Mouse (Mus musculus) intestine, embryonic 14.5 days (tissue): ENCODE data around the gene Mrpl9. TPM values are rescaled to one million over a fixed set of nuclear protein-coding genes. Genes with fewer than 3 reads are reported as not detected.
A peak's percentile ranks its signal among the peaks of the same experiment; 100 is the strongest.

Experiments used
- ATAC-seq: fragments of 200-750 bp; cut with Nextera tagmentation; replicated peaks from 2 replicates; pipeline ENCODE4 v1.8.0; 2017; ENCODE audit warnings: low read depth, moderate number of reproducible peaks, moderate TSS enrichment, moderate library complexity; ENCODE audit not compliant: low FRiP score, low TSS enrichment
- DNase-seq: peaks from one replicate; pipeline ENCODE4 v3.0.0-alpha.2; 2018; ENCODE audit warnings: low spot score
- H3K27ac ChIP-seq: fragments of 300-500 bp; sonication (generic); 2 replicates; pipeline ENCODE4 v1.5.1; 2014; ENCODE audit warnings: low read depth, mild to moderate bottlenecking, control low read depth
- H3K27me3 ChIP-seq: fragments of 300-500 bp; sonication (generic); replicated peaks from 2 replicates; pipeline ENCODE4 v1.6.1; 2014; ENCODE audit warnings: low read length, control low read depth; ENCODE audit not compliant: control insufficient read depth, insufficient read depth
- H3K36me3 ChIP-seq: fragments of 300-500 bp; sonication (generic); 2 replicates; pipeline ENCODE4 v1.6.1; 2014; ENCODE audit warnings: low read length, control low read depth; ENCODE audit not compliant: control insufficient read depth, insufficient read depth
- H3K4me1 ChIP-seq: fragments of 300-500 bp; sonication (generic); replicated peaks from 2 replicates; pipeline ENCODE4 v1.6.1; 2014; ENCODE audit warnings: low read length, control low read depth, mixed read lengths; ENCODE audit not compliant: control insufficient read depth, insufficient read depth
- H3K4me2 ChIP-seq: fragments of 300-500 bp; sonication (generic); 2 replicates; pipeline ENCODE4 v1.6.1; 2014; ENCODE audit warnings: low read length
- H3K4me3 ChIP-seq: fragments of 300-500 bp; sonication (generic); 2 replicates; pipeline ENCODE4 v1.5.1; 2014; ENCODE audit warnings: low read depth, low read length, control low read depth, mixed read lengths
- H3K9ac ChIP-seq: fragments of 300-500 bp; sonication (generic); 2 replicates; pipeline ENCODE4 v1.6.1; 2014; ENCODE audit warnings: mild to moderate bottlenecking, low read length
- H3K9me3 ChIP-seq: fragments of 300-500 bp; sonication (generic); 2 replicates; pipeline ENCODE4 v1.6.1; 2016; ENCODE audit warnings: low read length, control low read depth; ENCODE audit not compliant: control insufficient read depth
- WGBS: fragments of 180-500 bp; shearing (Covaris S2); extraction: QIAGEN DNeasy Blood & Tissue Kit; methylation state at CpG from one replicate; pipeline ENCODE4 v1.1.7; 2014; 5-methylcytosine and 5-hydroxymethylcytosine counted together
- polyA plus RNA-seq: library from polyadenylated mRNA; unstranded; fragments of >200 nt; fragmentation: Nextera tagmentation; extraction: Ambion mirVana; gene quantifications from 2 replicates; pipeline ENCODE4 v1.2.1, GENCODE M21; 2014

Gene Mrpl9
- 73.2 and 76.2 TPM in 2 replicates for polyA plus RNA-seq

DNA sequence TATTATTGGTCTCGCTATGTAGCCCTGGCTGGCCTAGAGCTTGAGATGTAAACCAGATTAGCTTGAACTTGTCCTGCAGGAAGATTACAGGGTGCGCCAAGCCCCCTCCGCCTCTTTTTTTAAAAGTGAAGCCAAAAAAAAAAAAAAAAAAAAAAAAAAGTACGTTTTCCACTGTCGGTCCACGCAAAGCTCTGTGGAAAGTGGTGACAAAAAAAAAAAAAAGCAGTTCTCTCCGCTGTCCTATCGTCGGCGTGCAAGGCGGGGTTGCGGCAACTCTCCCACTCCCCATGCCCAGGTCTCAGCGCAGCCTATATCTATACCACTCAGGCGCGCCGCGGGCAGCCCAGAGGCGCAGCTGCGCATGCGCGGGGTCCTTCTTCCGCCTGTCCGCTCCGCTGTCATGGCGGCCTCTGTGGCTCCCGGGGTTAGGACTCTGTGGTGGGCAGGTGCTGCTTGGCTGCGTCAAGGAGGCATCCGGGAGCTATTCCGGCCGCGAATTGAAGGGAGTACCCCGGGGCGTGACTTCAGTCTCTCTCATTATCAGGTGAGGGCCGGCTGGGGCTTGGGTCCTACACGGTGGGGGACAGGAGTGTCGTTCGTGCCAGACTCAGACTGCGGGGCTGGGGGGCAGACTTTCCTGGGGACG, at the start of gene Mrpl9:
Gene Mrpl9, plus strand, starts transcription at position 368 of the 646 bp plus-strand sequence.
- peak; percentile 98 for ATAC-seq
- Histone ChIP-seq H3K4me3 (peak within 1 kb of the TSS; percentile 98), H3K27me3 (peaks cover 6% of the 10 kb centered on the region; the same call in 1 of the 2 replicates), H3K36me3 (peaks cover 35% of the 10 kb centered on the region), H3K27ac (peak within 1 kb of the TSS; percentile 43; the same call in 1 of the 2 replicates), H3K9ac (peak within 1 kb of the TSS; percentile 88), H3K9me3 (no peaks in the 10 kb centered on the region), H3K4me1 (peaks cover 7% of the 10 kb centered on the region), H3K4me2 (peak within 1 kb of the TSS; percentile 65)
- DNase-seq = peak; percentile 98
- WGBS = under 1% methylated on average over 39 of the region's 39 CpGs

DNA sequence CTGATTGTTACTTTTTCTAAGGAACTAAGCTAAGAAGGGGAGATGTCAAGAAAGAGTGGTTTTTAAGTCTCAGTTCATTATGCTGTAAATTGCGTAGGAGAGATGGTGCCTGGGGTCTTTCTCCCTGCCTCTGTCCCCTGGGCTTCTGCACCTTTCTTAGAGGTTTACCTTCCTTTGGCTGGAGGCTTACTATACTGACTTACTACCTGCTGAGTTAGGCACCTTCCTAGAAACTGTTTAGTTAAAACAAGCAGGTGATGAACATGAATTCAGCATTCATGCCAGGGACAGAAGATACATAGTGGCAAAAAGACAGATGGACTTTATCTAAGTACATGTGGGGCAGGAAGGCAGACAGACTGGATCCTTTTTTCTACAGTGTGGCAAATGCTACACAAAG, 46.8 kb upstream of the Mrpl9 start:
- Histone ChIP-seq H3K27ac (no peak overlapping the region), H3K4me2 (no peak overlapping the region), H3K4me3 (no peak overlapping the region), H3K27me3 (peaks cover 42% of the 10 kb centered on the region), H3K36me3 (no peaks in the 10 kb centered on the region), H3K9me3 (no peaks in the 10 kb centered on the region), H3K4me1 (0 out of 2 replicates have a peak, but pooled peaks cover 3% of the 10 kb centered on the region), H3K9ac (no peak overlapping the region)
- ATAC-seq (no peak), DNase-seq (no peak)
- WGBS = 90% methylated on average over 1 of the region's 1 CpGs

- Histone ChIP-seq H3K27me3 (peaks cover 47% of the 10 kb centered on the region), H3K36me3 (no peaks in the 10 kb centered on the region), H3K9me3 (no peaks in the 10 kb centered on the region), H3K4me2 (no peak overlapping the region), H3K4me3 (no peak overlapping the region), H3K9ac (no peak overlapping the region), H3K4me1 (0 out of 2 replicates have a peak, but pooled peaks cover 3% of the 10 kb centered on the region), H3K27ac (no peak overlapping the region)
- 80% methylated on average over 4 of the region's 4 CpGs for WGBS
- DNase-seq = no peak
- no peak for ATAC-seq
Observed at GRCm38 (mm10) chr3:94396851-94397250, 46.3 kb upstream of the Mrpl9 start.

- 72% methylated on average over 6 of the region's 6 CpGs for WGBS
- 0 out of 2 replicates have a peak within 1 kb of the TSS, but pooled peaks have one; percentile 3 for H3K9ac ChIP-seq
- ATAC-seq = no peak
- DNase-seq = no peak
- no peaks in the 10 kb centered on the region for H3K9me3 ChIP-seq
- H3K4me2 ChIP-seq = peak within 1 kb of the TSS; percentile 52
- H3K36me3 ChIP-seq = no peaks in the 10 kb centered on the region
- H3K27me3 ChIP-seq = peaks cover 50% of the 10 kb centered on the region
- H3K27ac ChIP-seq = no peak within 1 kb of the TSS
- H3K4me3 ChIP-seq = peak within 1 kb of the TSS; percentile 26
- H3K4me1 ChIP-seq = 0 out of 2 replicates have a peak, but pooled peaks cover 3% of the 10 kb centered on the region
Observed at GRCm38 (mm10) chr3:94398217-94398616, 44.9 kb upstream of the Mrpl9 start, which contains the start of gene Lingo4. TSS of gene Lingo4 (plus strand) at chr3:94398517.

DNA sequence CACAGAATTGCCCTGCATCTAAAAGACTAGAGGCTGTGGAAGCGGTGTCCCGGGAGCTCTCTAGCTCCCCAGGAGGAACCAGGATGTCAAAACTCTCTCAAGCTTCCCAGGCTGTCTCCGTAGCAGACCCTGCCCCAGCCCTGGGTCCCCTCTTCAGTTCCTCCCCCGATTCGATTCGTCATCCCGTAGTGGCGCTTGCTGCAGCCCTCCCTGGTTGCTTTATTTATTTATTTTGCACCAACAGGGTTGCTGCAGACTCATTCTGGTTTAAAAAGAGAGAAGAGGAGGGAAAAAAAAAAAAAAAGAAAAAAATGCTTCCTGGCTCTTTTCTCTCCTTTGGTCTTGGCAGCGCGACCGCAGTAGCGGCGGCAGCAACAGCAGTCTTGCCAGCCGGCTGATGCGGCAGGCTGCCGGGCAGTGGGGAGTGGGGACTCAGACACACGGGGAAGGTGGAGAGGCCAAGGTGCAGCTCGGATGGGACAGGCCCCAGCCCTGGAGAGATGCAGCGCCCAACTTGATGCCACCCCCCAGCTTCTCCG, 44.1 kb upstream of the Mrpl9 start:
- Histone ChIP-seq H3K4me1 (0 out of 2 replicates have a peak, but pooled peaks cover 3% of the 10 kb centered on the region), H3K9ac (0 out of 2 replicates have a peak overlapping the region, but pooled peaks have one; percentile 3), H3K9me3 (no peaks in the 10 kb centered on the region), H3K4me3 (peak overlapping the region; percentile 26), H3K27me3 (peaks cover 50% of the 10 kb centered on the region), H3K27ac (no peak overlapping the region), H3K4me2 (peak overlapping the region; percentile 52), H3K36me3 (no peaks in the 10 kb centered on the region)
- DNase-seq (no peak), ATAC-seq (no peak)
- WGBS = 1% methylated on average over 19 of the region's 20 CpGs

DNA sequence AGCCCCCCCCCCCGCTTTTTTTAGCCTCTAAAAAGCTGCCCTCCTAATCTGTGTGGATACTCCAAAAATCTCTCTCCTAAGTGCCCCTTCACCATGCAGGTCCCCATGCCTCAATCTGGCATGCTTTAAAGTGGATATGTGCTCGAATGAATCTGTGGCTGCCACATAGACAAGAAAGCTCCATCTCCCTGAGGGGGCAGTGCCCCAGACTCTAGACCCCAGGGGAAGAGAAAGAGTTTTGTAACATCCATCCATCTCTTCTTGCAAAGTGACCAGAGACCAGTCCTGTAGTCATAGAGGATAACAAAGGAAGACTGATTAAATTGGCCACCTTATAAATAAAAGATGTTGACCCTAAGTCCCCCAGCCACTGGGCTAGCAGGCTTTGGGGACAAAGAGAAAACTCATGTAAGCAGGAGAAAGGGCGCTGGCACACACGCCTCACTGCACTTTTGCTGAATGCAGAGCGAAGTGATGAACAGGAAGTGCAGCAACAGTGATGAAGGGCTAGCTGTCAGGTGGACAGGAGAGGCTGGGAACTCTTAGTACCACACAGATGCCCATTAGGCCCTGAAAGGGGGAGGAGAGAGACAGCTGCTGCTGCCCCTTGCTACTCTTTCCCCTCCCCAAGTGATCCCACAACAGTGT, 43.3 kb upstream of the Mrpl9 start:
- WGBS = 38% methylated on average over 5 of the region's 5 CpGs
- no peak for ATAC-seq

DNA sequence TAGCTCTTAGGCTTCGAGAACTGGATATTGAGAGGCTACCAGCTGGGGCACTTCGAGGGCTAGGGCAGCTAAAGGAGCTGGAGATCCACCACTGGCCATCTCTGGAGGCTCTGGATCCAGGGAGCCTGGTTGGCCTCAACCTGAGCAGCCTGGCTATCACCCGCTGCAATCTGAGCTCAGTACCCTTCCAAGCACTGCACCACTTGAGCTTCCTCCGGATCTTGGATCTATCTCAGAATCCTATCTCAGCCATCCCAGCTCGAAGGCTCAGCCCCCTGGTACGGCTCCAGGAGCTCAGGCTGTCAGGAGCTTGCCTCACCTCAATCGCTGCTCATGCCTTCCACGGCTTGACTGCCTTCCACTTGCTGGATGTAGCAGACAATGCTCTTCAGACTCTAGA, 40.7 kb upstream of the Mrpl9 start:
- WGBS = 62% methylated on average over 8 of the region's 8 CpGs
- no peak for DNase-seq

More for the DNA sequence above, 43.3 kb upstream of the Mrpl9 start:
- H3K9me3 ChIP-seq = no peaks in the 10 kb centered on the region
- no peaks in the 10 kb centered on the region for H3K36me3 ChIP-seq
- no peak overlapping the region for H3K4me3 ChIP-seq
- DNase-seq = no peak
- H3K4me2 ChIP-seq = no peak overlapping the region; the same call in 1 of the 2 replicates
- H3K9ac ChIP-seq = no peak overlapping the region
- H3K27ac ChIP-seq = no peak overlapping the region
- 0 out of 2 replicates have a peak, but pooled peaks cover 3% of the 10 kb centered on the region for H3K4me1 ChIP-seq
- H3K27me3 ChIP-seq = peaks cover 50% of the 10 kb centered on the region

DNA sequence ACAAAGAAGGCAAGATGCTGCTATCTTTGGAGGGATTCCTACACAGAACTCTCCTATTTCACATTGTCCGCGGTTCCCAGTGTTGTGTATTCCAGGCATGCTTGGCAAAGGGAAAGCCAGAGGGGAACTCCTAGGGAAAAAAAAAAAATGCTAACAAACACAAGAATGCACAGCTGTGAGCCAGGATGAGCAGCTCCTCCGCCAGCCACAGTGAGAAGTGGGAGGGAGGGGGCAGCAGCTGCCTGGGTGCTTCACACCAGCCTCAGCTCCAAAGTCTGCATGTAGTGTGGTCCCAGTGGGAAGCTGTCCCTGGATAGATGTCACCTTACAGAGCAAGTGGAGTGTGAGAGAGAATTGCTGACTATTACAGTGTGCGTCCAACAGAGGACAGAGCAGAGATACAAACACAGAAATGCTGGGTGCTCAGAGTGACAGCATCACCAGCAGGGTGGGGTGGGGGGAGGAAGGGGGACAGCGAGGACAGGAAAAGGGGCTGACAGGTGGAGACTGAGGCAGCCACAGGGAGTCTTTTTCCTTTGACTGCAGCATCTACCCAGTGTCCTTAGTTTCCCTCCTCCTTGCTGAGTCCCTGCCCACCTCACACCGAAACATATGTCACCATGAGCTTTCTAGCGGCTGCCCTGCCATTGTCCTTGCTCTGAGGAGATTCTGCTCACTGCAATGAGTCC, 38.6 kb upstream of the Mrpl9 start:
- ATAC-seq (no peak), DNase-seq (no peak)
- H3K27me3 ChIP-seq = peaks cover 23% of the 10 kb centered on the region
- H3K9ac ChIP-seq = no peak overlapping the region
- no peak overlapping the region for H3K27ac ChIP-seq
- H3K36me3 ChIP-seq = no peaks in the 10 kb centered on the region
- no peaks in the 10 kb centered on the region for H3K4me1 ChIP-seq
- H3K4me3 ChIP-seq = no peak overlapping the region
- H3K9me3 ChIP-seq = no peaks in the 10 kb centered on the region
- 20% methylated on average over 7 of the region's 7 CpGs for whole genome bisulfite sequencing
- H3K4me2 ChIP-seq = no peak overlapping the region

More for the DNA sequence above, 40.7 kb upstream of the Mrpl9 start:
- H3K27me3 ChIP-seq = peaks cover 39% of the 10 kb centered on the region
- no peak overlapping the region for H3K4me2 ChIP-seq
- H3K9me3 ChIP-seq = no peaks in the 10 kb centered on the region
- no peaks in the 10 kb centered on the region for H3K36me3 ChIP-seq
- no peak overlapping the region for H3K27ac ChIP-seq
- H3K4me3 ChIP-seq = no peak overlapping the region
- ATAC-seq = no peak
- H3K9ac ChIP-seq = no peak overlapping the region
- 0 out of 2 replicates have a peak, but pooled peaks cover 3% of the 10 kb centered on the region for H3K4me1 ChIP-seq
